Mouse (Mus musculus): ENCODE measurements around the gene Esr2. TPM values are rescaled to one million over a fixed set of nuclear protein-coding genes. Genes with fewer than 3 reads are reported as not detected.

Esr2 gene
- total RNA-seq (2023; ENCODE audit: inconsistent age) = 0.15 to 0.22 TPM (median 0.18 TPM) in 3 of 4 replicates, not detected in the other

GRCm38 (mm10) chr12:76177000-76177863 is at the start of gene Esr2:
Esr2 (minus strand) TSS chr12:76177259.

Other genes with a start within 250 kb of the Esr2 start
- gene Tex21, start 69.5 kb upstream of the Esr2 start, total RNA-seq (2023; ENCODE audit: inconsistent age) = 1.1 to 1.7 TPM (median 1.4 TPM) in 4 replicates
- 50.5 to 64.3 TPM (median 58.9 TPM) in 4 replicates for gene Mthfd1, start 78.0 kb upstream of the Esr2 start, total RNA-seq (2023; ENCODE audit: inconsistent age)
- 1.5 to 2.7 TPM (median 2.1 TPM) in 4 replicates for gene Akap5, start 147.6 kb upstream of the Esr2 start, total RNA-seq (2023; ENCODE audit: inconsistent age)
- 35.4 to 41.0 TPM (median 37.8 TPM) in 4 replicates for gene Zbtb25, start 192.3 kb upstream of the Esr2 start, total RNA-seq (2023; ENCODE audit: inconsistent age)
- 14.8 to 16.1 TPM (median 15.6 TPM) in 4 replicates for gene Zbtb1, start 193.0 kb upstream of the Esr2 start, total RNA-seq (2023; ENCODE audit: inconsistent age)
- gene Hspa2, start 226.9 kb upstream of the Esr2 start, total RNA-seq (2023; ENCODE audit: inconsistent age) = 9.6 to 13.4 TPM (median 12.7 TPM) in 4 replicates
- gene Ppp1r36, start 240.3 kb upstream of the Esr2 start, total RNA-seq (2023; ENCODE audit: inconsistent age) = 0.61 TPM in 1 of 4 replicates, not detected in the others